Mouse (Mus musculus): Measurements from ENCODE around the gene Hlcs.

DNA sequence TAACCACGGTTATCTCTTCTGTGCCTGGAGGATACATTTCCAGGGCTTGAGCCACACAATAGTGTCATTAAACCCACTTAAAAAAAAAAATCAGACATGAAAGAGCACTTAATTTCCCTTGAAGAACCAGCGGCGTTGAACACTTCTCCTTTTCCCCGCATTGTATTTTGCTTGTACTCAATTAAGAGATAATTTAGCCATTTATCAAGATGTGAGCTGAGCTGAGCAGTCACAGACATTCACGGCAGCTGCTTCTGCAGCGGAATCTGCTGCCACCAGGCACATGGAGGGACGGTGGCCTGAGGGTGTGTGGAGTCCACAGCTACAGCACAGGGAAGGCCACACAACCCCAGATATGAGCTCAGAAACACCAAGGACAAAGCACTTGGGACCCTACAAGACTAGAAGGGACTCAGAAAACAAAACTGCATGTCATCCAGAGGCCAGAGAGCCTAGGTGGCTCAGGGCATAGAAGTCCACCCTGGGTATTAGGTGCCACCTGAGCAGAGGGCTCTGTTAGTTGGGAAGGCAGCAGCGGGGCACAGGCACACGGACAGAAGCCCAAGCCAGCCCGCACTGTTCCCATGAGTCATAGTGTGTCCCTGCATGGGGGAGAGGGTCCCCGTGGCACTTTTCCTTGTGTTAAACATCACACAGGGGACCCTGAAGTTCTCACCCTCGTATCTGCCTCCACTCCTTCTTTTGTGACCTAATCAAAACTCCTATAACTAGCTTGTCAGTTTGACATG, 133.1 kb downstream of the Hlcs start:
- no peak for TF ChIP-seq CTCF (IDR thresholded peaks at IDR 0.05; ENCODE audit: low read depth)
- no peak for TF ChIP-seq EP300 (IDR thresholded peaks at IDR 0.05; ENCODE audit: low read depth)
